Mouse (Mus musculus) kidney, adult 2 months (tissue): ENCODE results near the gene Syne3.

Experiments used
- CTCF ChIP-seq: fragments of 200-500 bp; conservative IDR thresholded peaks from 2 replicates; pipeline ENCODE4 v1.5.1; 2011; ENCODE audit warnings: low read depth, mild to moderate bottlenecking, control low read depth, low read length, moderate library complexity, mixed read lengths; ENCODE audit not compliant: insufficient read depth, insufficient read length
- POLR2A ChIP-seq: fragments of 200-500 bp; IDR thresholded peaks from one replicate; pipeline ENCODE4 v1.6.1; 2011; ENCODE audit warnings: low read depth, low read length, control low read depth

DNA sequence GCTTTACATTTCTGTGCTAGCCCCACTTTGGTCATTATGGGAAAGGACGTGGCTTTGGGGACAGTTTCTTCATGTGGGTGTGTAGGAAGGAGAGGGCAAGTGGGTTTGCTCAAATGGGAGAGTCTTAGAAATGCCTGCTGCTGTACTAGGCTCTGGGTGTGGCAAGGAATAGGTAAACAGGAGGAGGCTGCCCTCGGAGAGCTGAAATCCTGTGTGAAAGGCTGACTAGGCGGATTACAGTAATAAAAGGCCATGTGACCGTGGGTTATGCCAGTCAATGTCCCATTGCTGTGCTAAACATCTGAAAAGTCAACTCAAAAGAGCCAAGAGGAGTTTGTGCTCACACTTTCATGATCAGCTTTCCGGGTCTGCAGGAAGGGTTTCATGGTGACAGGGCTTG lies 127.1 kb downstream of the Syne3 start:
- no peak for TF ChIP-seq CTCF
- no peak for TF ChIP-seq POLR2A
